Mouse (Mus musculus): ENCODE data around the gene Pef1.
A peak's percentile ranks its signal among the peaks of the same experiment; 100 is the strongest.

Gene Pef1

GRCm38 (mm10) chr4:130102111-130102651, at the start of gene Pef1:
TSS of gene Pef1 (plus strand) at chr4:130102558.
- DNase-seq (ENCODE audit: low spot score), result no peak

- no peak for DNase-seq (ENCODE audit: low spot score)
Observed at GRCm38 (mm10) chr4:130053111-130053510, 49.2 kb upstream of the Pef1 start.

- DNase-seq (ENCODE audit: low spot score), result no peak
Observed at GRCm38 (mm10) chr4:130054727-130055126, 47.6 kb upstream of the Pef1 start.

GRCm38 (mm10) chr4:130055160-130056010, 47.0 kb upstream of the Pef1 start:
- DNase-seq (ENCODE audit: low spot score), result no peak

- DNase-seq (ENCODE audit: low spot score), result no peak
Observed at GRCm38 (mm10) chr4:130056011-130056322, 46.4 kb upstream of the Pef1 start.

GRCm38 (mm10) chr4:130056471-130056870, 45.9 kb upstream of the Pef1 start:
- DNase-seq (ENCODE audit: low spot score), result no peak

- no peak for DNase-seq (ENCODE audit: low spot score)
Observed at GRCm38 (mm10) chr4:130060937-130061336, 41.4 kb upstream of the Pef1 start.

GRCm38 (mm10) chr4:130063191-130063590, 39.2 kb upstream of the Pef1 start:
- DNase-seq (ENCODE audit: low spot score), result no peak

GRCm38 (mm10) chr4:130066816-130067215, 35.5 kb upstream of the Pef1 start:
- no peak for DNase-seq (ENCODE audit: low spot score)

- DNase-seq (ENCODE audit: low spot score), result no peak
Observed at GRCm38 (mm10) chr4:130070523-130070922, 31.8 kb upstream of the Pef1 start.

- DNase-seq (ENCODE audit: low spot score), result no peak
Observed at GRCm38 (mm10) chr4:130071758-130072157, 30.6 kb upstream of the Pef1 start.

GRCm38 (mm10) chr4:130073367-130073766, 29.0 kb upstream of the Pef1 start:
- DNase-seq (ENCODE audit: low spot score), result no peak

- DNase-seq (ENCODE audit: low spot score), result no peak
Observed at GRCm38 (mm10) chr4:130074761-130075515, 27.4 kb upstream of the Pef1 start.

- DNase-seq (ENCODE audit: low spot score), result no peak
Observed at GRCm38 (mm10) chr4:130076856-130077255, 25.5 kb upstream of the Pef1 start.

GRCm38 (mm10) chr4:130078816-130079485, 23.4 kb upstream of the Pef1 start:
- no peak for DNase-seq (ENCODE audit: low spot score)

GRCm38 (mm10) chr4:130079521-130079920, 22.8 kb upstream of the Pef1 start:
- no peak for DNase-seq (ENCODE audit: low spot score)

- peak; percentile 26 for DNase-seq (ENCODE audit: low spot score)
Observed at GRCm38 (mm10) chr4:130081345-130082190, 20.8 kb upstream of the Pef1 start.

- DNase-seq (ENCODE audit: low spot score), result no peak
Observed at GRCm38 (mm10) chr4:130082211-130082610, 20.1 kb upstream of the Pef1 start.

- DNase-seq (ENCODE audit: low spot score), result no peak
Observed at GRCm38 (mm10) chr4:130084331-130084945, 17.9 kb upstream of the Pef1 start.

- DNase-seq (ENCODE audit: low spot score), result no peak
Observed at GRCm38 (mm10) chr4:130085246-130085820, 17.0 kb upstream of the Pef1 start.

GRCm38 (mm10) chr4:130087293-130087692, 15.1 kb upstream of the Pef1 start:
- peak; percentile 83 for DNase-seq (ENCODE audit: low spot score)
